Mouse (Mus musculus) A20 (cell line): ENCODE measurements at regions not wholly inside any gene's neighbourhood (a gene's known extent, or its start where the extent isn't known, plus 50 kb on each side); places are given as distances from the start of the nearest gene placed in this dataset.

Experiments used
- DNase-seq: peaks from one replicate; pipeline ENCODE4 v3.0.0-alpha.2; 2011; ENCODE audit warnings: low read depth, low spot score

- peak; percentile 2 for DNase-seq
Observed at GRCm38 (mm10) chr15:28081147-28081546, 55.5 kb upstream of the Trio start.

- no peak for DNase-seq
Observed at GRCm38 (mm10) chr15:28082411-28082810, 56.8 kb upstream of the Trio start.

GRCm38 (mm10) chr15:28105956-28106355, 80.3 kb upstream of the Trio start:
- no peak for DNase-seq

DNA sequence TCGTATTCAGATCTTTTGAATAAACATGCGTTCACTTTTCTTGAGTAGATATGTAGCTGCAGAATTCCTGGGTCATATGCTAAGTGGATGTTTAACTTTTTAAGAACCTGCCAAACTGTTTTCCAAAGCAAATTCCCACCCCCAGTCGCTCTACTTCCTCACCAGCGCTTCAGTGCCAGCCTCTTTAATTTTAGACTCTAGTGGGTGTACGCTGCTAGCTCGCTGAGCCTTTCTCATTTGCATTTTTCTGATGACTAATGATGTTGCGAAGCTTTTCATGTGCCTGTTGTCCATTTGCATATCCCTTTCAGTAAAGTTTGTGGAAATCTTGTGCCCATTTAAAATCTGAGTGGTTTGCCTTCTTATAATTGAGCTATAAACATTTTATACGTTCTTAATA, 84.3 kb upstream of the Trio start:
- DNase-seq = no peak

DNA sequence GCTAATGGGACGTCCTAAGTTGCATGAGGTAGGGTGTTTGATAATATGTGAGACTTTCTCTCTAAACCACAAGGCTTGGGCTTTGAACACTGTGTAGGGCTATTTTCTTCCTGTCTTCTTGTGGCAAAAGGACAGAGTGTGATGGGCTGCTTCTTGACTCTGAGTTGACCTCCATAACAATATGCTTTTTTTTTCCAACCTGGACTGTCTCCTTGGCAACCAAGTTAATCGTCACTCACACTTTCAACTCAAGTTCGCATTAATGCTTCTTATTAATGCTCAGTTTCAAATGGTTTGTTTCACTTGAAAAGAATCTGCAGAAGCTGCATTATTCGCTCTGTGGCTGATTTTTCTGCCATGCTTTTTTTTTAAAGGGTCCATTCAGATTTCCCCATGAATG, 87.8 kb upstream of the Trio start:
- no peak for DNase-seq

GRCm38 (mm10) chr15:28114180-28114747, 88.6 kb upstream of the Trio start:
- no peak for DNase-seq

GRCm38 (mm10) chr15:28126846-28127245, 76.7 kb upstream of the Dnah5 start:
- no peak for DNase-seq

- DNase-seq = no peak
Observed at GRCm38 (mm10) chr15:28129536-28129935, 74.0 kb upstream of the Dnah5 start.

DNA sequence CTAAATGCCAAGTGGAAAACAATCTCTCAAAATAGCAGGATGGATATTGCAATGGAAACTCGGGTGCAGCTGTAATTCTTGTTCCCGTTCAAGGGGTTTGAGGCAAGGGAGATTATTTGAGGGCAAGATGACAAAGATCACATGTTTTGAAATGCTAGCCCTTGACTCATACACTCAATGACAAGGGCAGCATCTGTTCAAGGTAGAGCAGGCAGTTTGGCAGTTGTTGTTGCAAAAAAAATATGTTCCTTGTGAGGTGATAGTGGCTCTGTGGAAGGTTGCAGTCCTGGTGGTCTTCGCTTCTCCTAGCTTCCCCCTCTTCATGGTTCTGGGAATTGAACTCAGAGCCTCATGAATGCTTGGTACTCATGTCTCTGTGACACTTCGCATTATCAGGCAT, 72.0 kb upstream of the Dnah5 start:
- DNase-seq = no peak

DNA sequence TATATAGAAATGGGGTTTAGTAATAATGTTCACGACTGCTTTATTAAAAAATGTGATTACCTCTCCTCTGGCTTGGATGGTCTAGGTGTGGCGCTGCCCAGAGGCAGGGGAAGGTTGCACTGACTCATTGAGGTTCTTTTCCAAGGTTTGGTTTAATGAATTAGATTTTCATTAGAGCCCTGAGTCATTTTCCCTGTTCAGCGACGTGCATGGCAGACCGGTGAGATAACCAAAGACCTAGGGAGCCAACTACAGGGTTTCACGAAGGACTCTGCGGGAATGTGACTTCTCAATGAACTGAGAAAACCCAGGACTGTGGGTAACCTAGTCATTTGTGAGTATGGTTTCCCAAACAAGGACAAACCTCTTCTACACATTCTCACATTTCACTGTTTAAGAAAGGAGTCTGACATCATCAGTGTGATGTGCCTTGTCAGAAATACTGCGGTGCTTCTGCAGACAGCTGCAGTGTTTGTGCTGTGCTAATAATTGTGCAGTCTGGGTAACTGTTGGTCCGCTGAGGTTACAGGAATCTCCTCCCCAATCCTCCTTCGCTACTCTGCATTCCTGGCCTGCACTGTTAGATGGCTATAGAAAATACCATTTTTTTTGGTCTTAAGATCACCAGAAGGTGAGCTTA, 70.3 kb upstream of the Dnah5 start:
- DNase-seq = no peak

GRCm38 (mm10) chr15:28134206-28134605, 69.3 kb upstream of the Dnah5 start:
- no peak for DNase-seq

GRCm38 (mm10) chr15:28138806-28139205, 64.7 kb upstream of the Dnah5 start:
- no peak for DNase-seq

GRCm38 (mm10) chr15:28140301-28140700, 63.3 kb upstream of the Dnah5 start:
- no peak for DNase-seq

GRCm38 (mm10) chr15:28141345-28141744, 62.2 kb upstream of the Dnah5 start:
- no peak for DNase-seq

DNA sequence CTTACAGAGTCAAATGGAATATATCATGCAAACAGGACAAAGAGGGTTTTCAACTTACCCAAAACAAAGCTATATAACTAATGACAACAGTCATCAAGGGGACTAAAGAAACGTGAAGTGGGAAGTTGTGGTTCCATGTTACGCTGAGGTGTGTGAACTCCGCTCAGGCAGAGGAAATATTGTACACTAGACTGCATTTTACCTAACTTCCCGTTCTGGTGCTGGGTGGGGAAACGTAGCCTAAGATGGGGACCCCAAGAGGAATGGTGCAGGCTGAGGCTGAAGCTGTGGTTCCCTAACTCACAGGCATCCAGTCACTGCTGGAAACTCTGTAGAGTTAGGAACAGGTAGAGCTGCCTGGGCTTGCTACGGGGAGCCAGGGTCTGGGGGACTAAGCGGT, 59.3 kb upstream of the Dnah5 start:
- no peak for DNase-seq

DNA sequence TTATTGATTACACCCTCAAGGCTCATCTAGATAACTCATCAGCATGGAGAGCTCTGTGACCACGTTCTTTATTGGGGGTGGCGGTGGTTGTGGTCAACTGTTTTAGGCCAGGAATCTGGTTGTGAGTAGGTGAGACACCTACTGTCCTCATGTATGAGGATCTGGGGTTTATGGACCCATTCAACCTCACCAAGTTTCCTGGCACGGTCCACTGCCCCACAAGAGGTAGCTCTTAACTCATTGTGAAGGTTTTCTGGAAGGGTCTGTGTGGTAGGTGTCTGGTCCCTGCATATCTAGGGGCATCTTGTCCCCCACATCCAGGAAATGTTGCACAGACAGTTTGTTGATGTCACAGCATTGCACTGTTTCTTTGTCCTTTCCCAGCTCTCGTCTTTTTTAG, 58.7 kb upstream of the Dnah5 start:
- DNase-seq = no peak

DNA sequence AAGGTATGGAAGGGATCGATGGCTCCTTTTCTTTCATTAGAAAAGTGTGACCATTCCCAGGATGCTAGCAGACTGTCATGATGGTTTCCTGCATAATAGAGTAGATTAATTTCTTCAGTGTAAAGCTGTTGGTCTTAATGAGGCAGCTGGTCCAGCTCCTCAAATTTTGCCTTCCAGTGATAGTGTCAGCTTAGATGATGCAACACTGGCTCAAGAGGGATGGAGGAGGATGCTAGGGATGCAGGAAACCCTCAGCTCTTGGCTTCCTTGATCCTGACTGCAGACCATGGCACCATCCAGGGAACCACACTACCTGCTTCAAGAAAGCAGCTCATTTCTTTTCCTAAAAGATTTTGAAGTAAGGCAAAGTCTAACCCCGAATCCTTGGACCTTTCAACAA, 51.9 kb upstream of the Dnah5 start:
- DNase-seq = no peak
